Mouse (Mus musculus): Measurements from ENCODE around the gene Slc6a16. TPM values are rescaled to one million over a fixed set of nuclear protein-coding genes. Genes with fewer than 3 reads are reported as not detected.

The Slc6a16 gene
- polyA plus RNA-seq, 1 experiment, result 0.05 TPM

DNA sequence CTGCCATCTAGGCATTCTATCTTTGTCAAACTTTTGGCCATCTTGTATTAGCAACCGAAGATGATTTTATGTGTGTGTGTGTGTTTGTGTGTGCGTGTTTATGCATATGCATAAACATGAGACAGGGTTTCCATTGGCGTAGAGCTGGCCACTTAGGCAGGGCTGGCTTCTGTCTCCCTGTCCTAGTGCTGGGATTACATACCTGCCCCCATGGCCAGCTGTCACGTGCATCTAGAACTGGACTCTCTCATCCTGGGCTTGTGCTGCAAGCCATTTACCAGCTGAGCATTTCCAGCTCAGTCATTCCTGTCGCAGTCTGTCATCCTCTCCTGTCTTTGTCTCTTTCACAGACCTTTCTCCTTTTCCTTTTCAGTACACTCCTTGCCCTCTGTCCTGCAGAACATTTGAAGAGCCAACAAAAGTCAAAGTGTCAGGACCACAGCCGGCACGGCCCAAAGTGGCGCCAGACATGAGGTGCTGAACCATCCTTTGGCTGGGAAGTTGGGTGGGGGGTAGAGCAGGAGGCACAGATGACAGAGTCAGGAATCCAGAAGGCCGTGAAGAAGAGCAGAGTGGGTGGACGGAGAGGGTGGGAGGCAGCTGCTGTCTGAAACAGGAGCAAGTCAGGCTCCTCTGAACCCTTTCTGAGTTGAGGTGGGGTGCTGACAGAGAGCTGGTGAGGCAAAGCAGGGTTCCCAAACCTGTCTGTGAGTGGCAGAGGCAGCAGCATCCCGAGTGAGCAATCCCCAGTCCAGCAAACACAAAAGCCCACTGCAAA is 16.4 kb downstream of the Slc6a16 start:
- H3K4me3 ChIP-seq (ENCODE audit: insufficient read depth, low read depth, low read length), result no peak overlapping the region
- no peaks in the 10 kb centered on the region for H3K27me3 ChIP-seq (replicated peaks; ENCODE audit: control insufficient read depth, insufficient read depth, low read length)
- WGBS, result 56% methylated on average over 11 of the region's 11 CpGs
- no peak overlapping the region for H3K27ac ChIP-seq (ENCODE audit: insufficient read depth, low read depth, low read length)
- H3K36me3 ChIP-seq (ENCODE audit: control insufficient read depth, insufficient read depth, low read length), result no peaks in the 10 kb centered on the region
- DNase-seq, result no peak
- TF ChIP-seq POLR2A (IDR thresholded peaks at IDR 0.05; ENCODE audit: low read depth, low read length) (no peak), CTCF (conservative IDR thresholded peaks at IDR 0.05; ENCODE audit: insufficient read depth, insufficient read length, low read depth, low read length) (no peak)
- H3K4me1 ChIP-seq (ENCODE audit: control insufficient read depth, insufficient read depth, low read length), result no peaks in the 10 kb centered on the region

GRCm38 (mm10) chr7:45259281-45259680 is 18.4 kb downstream of the Slc6a16 start:
- Histone ChIP-seq H3K36me3 (ENCODE audit: control insufficient read depth, insufficient read depth, low read length) (no peaks in the 10 kb centered on the region), H3K27me3 (replicated peaks; ENCODE audit: control insufficient read depth, insufficient read depth, low read length) (no peaks in the 10 kb centered on the region), H3K4me3 (ENCODE audit: insufficient read depth, low read depth, low read length) (no peak overlapping the region), H3K27ac (ENCODE audit: insufficient read depth, low read depth, low read length) (no peak overlapping the region), H3K4me1 (ENCODE audit: control insufficient read depth, insufficient read depth, low read length) (no peaks in the 10 kb centered on the region)
- 86% methylated on average over 8 of the region's 8 CpGs for WGBS
- no peak for TF ChIP-seq CTCF (conservative IDR thresholded peaks at IDR 0.05; ENCODE audit: insufficient read depth, insufficient read length, low read depth, low read length)
- TF ChIP-seq POLR2A (IDR thresholded peaks at IDR 0.05; ENCODE audit: low read depth, low read length), result no peak
- no peak for DNase-seq

GRCm38 (mm10) chr7:45262266-45262665 is 21.4 kb downstream of the Slc6a16 start:
- no peak overlapping the region for H3K27ac ChIP-seq (ENCODE audit: insufficient read depth, low read depth, low read length)
- H3K27me3 ChIP-seq (replicated peaks; ENCODE audit: control insufficient read depth, insufficient read depth, low read length), result no peaks in the 10 kb centered on the region
- H3K4me3 ChIP-seq (ENCODE audit: insufficient read depth, low read depth, low read length), result no peak overlapping the region
- TF ChIP-seq CTCF (conservative IDR thresholded peaks at IDR 0.05; ENCODE audit: insufficient read depth, insufficient read length, low read depth, low read length) (no peak), POLR2A (IDR thresholded peaks at IDR 0.05; ENCODE audit: low read depth, low read length) (no peak)
- no peak for DNase-seq
- H3K36me3 ChIP-seq (ENCODE audit: control insufficient read depth, insufficient read depth, low read length), result no peaks in the 10 kb centered on the region
- 65% methylated on average over 7 of the region's 7 CpGs for WGBS
- H3K4me1 ChIP-seq (ENCODE audit: control insufficient read depth, insufficient read depth, low read length), result no peaks in the 10 kb centered on the region

GRCm38 (mm10) chr7:45263006-45263607 is 22.2 kb downstream of the Slc6a16 start:
- no peaks in the 10 kb centered on the region for H3K27me3 ChIP-seq (replicated peaks; ENCODE audit: control insufficient read depth, insufficient read depth, low read length)
- no peaks in the 10 kb centered on the region for H3K36me3 ChIP-seq (ENCODE audit: control insufficient read depth, insufficient read depth, low read length)
- no peak overlapping the region for H3K27ac ChIP-seq (ENCODE audit: insufficient read depth, low read depth, low read length)
- H3K4me1 ChIP-seq (ENCODE audit: control insufficient read depth, insufficient read depth, low read length), result no peaks in the 10 kb centered on the region
- WGBS, result 79% methylated on average over 7 of the region's 7 CpGs
- no peak overlapping the region for H3K4me3 ChIP-seq (ENCODE audit: insufficient read depth, low read depth, low read length)
- no peak for DNase-seq
- TF ChIP-seq CTCF (conservative IDR thresholded peaks at IDR 0.05; ENCODE audit: insufficient read depth, insufficient read length, low read depth, low read length) (no peak), POLR2A (IDR thresholded peaks at IDR 0.05; ENCODE audit: low read depth, low read length) (no peak)

GRCm38 (mm10) chr7:45264348-45264747 is 23.5 kb downstream of the Slc6a16 start:
- Histone ChIP-seq H3K27ac (ENCODE audit: insufficient read depth, low read depth, low read length) (no peak overlapping the region), H3K4me1 (ENCODE audit: control insufficient read depth, insufficient read depth, low read length) (no peaks in the 10 kb centered on the region), H3K36me3 (ENCODE audit: control insufficient read depth, insufficient read depth, low read length) (no peaks in the 10 kb centered on the region), H3K27me3 (replicated peaks; ENCODE audit: control insufficient read depth, insufficient read depth, low read length) (no peaks in the 10 kb centered on the region), H3K4me3 (ENCODE audit: insufficient read depth, low read depth, low read length) (no peak overlapping the region)
- TF ChIP-seq POLR2A (IDR thresholded peaks at IDR 0.05; ENCODE audit: low read depth, low read length) (no peak), CTCF (conservative IDR thresholded peaks at IDR 0.05; ENCODE audit: insufficient read depth, insufficient read length, low read depth, low read length) (peak; percentile 60)
- WGBS, result 59% methylated on average over 3 of the region's 3 CpGs
- peak; percentile 13 for DNase-seq

- no peak for DNase-seq
- WGBS, result 77% methylated on average over 1 of the region's 1 CpGs
- no peak overlapping the region for H3K4me3 ChIP-seq (ENCODE audit: insufficient read depth, low read depth, low read length)
Measured at GRCm38 (mm10) chr7:45265518-45265917, 24.6 kb downstream of the Slc6a16 start.

DNA sequence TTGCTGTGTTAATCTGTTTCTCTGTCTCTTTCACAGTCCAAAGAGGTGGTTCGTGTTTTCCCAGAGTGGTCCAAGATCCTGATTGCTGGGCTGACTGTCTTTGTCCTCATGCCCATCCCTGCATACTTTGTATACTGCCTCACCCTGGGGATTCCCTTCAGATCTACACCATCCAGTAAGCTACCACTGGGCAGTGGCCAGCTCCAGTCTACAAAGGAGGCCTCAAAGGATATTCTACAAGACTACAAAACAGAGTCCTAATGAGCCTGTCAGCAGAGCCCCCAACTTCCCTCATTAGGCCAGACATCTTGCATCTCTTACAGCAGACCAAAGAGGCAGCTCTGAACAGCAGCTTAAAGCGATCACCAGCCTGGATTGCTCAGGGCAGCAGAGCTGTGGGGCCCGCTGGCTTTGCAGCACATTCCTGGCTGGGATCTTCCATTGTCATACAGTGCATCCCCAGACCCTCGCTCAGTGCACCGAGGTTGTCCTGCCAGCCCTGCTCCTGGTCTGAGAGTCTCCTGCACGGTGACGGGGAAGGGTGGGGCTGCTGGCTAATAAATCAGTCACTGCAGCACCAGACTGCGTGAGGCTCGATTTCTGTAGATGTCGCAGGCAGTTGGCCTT is 32.0 kb downstream of the Slc6a16 start:
- DNase-seq, result no peak
- H3K4me1 ChIP-seq (ENCODE audit: control insufficient read depth, insufficient read depth, low read length), result no peaks in the 10 kb centered on the region
- H3K36me3 ChIP-seq (ENCODE audit: control insufficient read depth, insufficient read depth, low read length), result no peaks in the 10 kb centered on the region
- no peaks in the 10 kb centered on the region for H3K27me3 ChIP-seq (replicated peaks; ENCODE audit: control insufficient read depth, insufficient read depth, low read length)
- TF ChIP-seq CTCF (conservative IDR thresholded peaks at IDR 0.05; ENCODE audit: insufficient read depth, insufficient read length, low read depth, low read length) (no peak), POLR2A (IDR thresholded peaks at IDR 0.05; ENCODE audit: low read depth, low read length) (no peak)
- H3K4me3 ChIP-seq (ENCODE audit: insufficient read depth, low read depth, low read length), result no peak overlapping the region
- no peak overlapping the region for H3K27ac ChIP-seq (ENCODE audit: insufficient read depth, low read depth, low read length)
- 56% methylated on average over 10 of the region's 10 CpGs for WGBS

More at GRCm38 (mm10) chr7:45265518-45265917, 24.6 kb downstream of the Slc6a16 start:
- Histone ChIP-seq H3K27ac (ENCODE audit: insufficient read depth, low read depth, low read length) (no peak overlapping the region), H3K36me3 (ENCODE audit: control insufficient read depth, insufficient read depth, low read length) (no peaks in the 10 kb centered on the region), H3K4me1 (ENCODE audit: control insufficient read depth, insufficient read depth, low read length) (no peaks in the 10 kb centered on the region), H3K27me3 (replicated peaks; ENCODE audit: control insufficient read depth, insufficient read depth, low read length) (no peaks in the 10 kb centered on the region)
- TF ChIP-seq CTCF (conservative IDR thresholded peaks at IDR 0.05; ENCODE audit: insufficient read depth, insufficient read length, low read depth, low read length), result no peak
- no peak for TF ChIP-seq POLR2A (IDR thresholded peaks at IDR 0.05; ENCODE audit: low read depth, low read length)

All from kidney, adult 2 months (tissue).